Mouse (Mus musculus): ENCODE results near the gene Grn.
"Not testable (repeated sequence)": the region's sequence is repeated elsewhere in the genome, so short reads cannot be mapped to it uniquely, and the experiment has no call there.

Grn gene

GRCm38 (mm10) chr11:102401898-102402500, 28.1 kb upstream of the Grn start:
- peak; percentile 10 for DNase-seq

GRCm38 (mm10) chr11:102403657-102404056, 26.5 kb upstream of the Grn start:
- no peak for DNase-seq

DNA sequence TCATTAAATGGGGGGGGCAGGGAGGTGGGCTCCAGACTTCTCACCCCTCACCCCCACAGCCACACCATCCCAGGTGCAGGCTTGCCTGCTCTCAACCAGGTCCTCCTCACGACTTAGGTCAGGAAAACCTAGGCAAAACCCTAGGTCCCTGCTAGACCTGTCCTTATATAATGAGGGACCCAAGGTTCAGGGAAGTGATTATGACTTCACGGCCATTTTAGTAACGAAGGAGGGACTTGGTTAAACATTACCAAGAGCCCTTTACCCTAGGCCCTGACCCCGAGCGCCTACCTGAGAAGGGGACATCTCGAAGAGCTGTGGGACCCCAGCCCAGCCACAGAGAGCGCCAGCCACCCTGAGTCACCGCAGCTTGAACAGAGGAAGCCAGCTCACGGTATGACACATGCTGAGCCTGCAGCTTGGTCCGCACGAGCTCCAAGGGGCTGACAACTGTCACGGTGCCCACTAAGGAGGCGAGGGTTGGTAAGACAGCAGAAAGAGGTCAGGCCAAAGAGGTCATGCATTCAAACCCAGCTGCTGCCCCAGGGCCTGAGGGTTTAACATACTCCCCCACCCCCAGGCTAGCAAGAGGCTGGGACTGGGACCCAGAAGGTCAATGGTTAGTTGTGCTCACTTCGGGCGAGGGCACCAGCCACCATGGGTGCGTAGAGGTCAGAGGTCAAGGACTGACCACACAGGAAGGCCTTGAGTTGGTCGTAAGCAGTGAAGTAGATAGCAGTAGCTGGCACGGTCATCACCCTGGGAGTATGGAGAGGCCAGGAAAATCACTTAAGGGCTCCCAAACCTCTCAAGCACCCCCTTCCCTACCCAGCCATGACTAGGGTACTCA, 25.7 kb upstream of the Grn start:
- peak; percentile 20 for DNase-seq

- no peak for DNase-seq
These were observed 24.4 kb upstream of the Grn start for GRCm38 (mm10) chr11:102405544-102406285.

- DNase-seq: peak; percentile 28
These were observed 23.7 kb upstream of the Grn start for GRCm38 (mm10) chr11:102406401-102406800.

DNA sequence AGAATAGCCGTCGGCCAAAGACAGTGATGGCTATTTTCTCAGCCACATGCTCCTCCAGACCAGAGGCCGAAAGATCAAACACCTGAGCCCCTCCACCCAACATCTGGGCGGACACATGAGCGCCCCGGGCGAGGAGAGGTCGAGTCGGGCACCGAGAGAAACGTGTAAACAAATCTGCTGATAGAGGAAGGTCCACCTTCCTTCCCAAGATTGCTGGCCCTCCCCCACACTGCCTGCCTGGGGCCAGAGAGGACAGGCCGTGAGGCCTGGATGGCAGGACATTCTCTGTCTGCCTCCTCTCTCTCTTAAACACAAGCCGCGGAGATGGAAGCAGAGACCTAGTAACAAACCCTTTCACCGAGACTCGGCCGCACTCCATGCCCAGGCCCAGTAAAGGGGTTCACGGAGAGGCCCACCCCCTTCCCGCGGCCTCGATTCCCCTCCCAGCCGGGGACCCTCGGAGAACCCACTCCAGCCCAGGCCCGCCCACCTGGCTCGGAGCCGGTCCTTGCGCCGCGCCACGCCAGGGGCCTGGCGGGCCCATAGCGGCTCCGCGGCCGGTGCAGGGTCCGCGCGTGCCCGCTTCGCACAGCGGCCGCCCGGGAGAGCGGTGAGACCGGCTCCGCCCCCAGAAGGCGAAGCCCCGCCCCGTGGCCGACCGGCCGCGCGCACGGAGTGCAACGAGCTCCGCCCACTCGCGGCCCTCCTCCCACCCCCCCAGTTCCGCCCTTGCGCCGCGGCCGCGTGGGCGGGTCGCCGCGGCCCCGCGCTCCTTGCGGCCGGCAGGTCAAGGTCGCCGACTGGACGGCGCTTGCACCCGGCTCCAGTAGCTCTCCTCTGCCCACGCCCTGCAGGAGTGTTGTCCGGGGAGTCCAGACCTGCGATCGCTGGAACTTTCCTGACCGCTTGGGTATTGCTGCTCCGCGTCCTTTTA, 22.9 kb upstream of the Grn start:
- peak; percentile 97 for DNase-seq

DNA sequence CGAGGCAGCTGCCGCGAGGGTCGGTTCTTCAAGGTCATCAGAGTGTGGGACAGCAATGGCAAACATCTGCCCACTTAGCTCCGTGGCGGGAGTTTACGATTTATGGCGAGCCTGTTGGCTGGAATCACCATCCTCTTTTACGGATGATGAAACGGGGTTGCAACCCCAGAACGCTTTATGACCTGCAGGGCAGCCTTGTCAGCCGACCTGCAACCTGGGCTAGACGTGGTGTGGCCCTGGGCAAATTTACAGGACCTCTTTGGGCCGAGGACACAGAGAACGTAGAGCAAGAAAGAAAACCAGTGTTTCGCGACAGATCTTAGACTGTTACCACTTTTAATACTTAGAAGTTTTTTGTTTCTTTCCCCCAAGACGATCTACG, 22.3 kb upstream of the Grn start, which contains the start of gene Slc25a39:
Gene Slc25a39, minus strand, starts transcription at position 113 of the 382 bp plus-strand sequence.
- DNase-seq: no peak

- DNase-seq: peak; percentile 99
These were observed 21.7 kb upstream of the Grn start for GRCm38 (mm10) chr11:102408344-102408876.

- no peak for DNase-seq
These were observed 21.0 kb upstream of the Grn start for GRCm38 (mm10) chr11:102408888-102409794.

- DNase-seq: peak; percentile 32
These were observed 20.3 kb upstream of the Grn start for GRCm38 (mm10) chr11:102409795-102410330.

DNA sequence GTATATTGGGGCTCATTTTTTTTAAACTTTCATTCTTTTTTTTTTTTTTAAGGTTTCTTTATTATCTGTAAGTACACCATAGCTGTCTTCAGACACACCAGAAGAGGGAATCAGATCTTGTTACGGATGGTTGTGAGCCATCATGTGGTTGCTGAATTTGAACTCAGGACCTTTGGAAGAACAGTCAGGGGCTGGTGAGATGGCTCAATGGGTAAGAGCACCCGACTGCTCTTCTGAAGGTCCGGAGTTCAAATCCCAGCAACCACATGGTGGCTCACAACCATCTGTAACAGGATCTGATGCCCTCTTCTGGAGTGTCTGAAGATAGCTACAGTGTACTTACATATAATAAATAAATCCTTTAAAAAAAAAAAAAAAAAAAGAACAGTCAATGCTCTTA, 19.8 kb upstream of the Grn start:
- not testable (repeated sequence) for DNase-seq

DNA sequence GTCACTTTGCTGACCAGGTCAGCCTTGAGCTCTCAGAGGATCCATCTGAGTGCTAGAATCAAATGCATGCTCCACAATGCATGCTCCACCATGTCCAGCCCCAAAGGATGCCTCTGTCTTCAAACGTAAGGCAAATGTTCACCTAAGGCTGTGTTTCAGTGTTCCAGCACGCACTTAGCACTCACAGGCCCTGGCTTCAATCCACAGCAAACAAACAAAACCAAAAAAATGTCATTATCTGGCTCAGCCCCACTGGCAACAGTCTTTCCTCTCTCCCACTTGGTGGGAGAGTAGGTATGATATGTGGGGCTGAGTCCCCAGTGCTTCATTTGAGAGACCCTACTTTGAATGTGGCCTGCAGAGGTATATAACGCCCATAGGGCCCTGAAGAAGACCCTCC, 19.1 kb upstream of the Grn start:
- no peak for DNase-seq

DNA sequence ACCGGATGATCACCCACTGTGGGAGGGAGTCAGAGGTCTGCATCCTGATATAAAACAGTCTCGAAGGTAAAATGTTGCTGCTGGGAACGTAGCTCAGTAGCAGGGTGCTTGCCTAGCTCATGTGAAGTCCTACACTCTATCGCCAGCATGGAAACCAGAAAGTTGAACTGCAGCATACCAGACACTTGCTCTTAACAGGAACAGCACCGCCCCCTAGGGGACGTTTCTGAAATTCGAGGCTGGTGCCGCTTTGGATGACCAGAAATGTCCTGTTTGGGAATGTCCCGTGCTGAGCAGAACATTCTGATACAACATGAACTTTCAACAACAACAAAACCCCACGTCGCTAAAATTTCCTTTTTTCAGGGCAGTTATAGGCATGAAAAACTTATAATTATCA, 18.4 kb upstream of the Grn start:
- peak; percentile 97 for DNase-seq

DNA sequence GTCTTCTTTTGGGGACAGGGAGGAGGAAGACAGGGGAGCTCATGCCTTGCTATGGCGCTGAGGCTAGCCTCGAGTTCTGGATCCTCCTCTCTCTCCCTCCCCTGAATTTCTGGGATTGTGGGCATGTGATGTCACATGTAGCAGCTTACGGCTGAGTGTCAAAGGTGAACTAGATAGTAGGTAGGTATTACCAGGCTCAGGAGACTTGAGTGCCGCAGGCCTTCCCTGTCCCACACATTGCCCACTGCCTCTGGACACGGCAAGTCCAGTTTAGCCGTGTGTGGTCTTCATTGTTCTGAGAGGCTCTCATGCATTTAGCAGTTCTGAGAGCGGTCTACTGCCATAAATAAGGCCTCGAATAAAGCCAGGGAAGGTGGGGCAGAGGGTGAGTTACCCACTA, 17.1 kb upstream of the Grn start:
- DNase-seq: peak; percentile 2

GRCm38 (mm10) chr11:102415034-102415802, 14.9 kb upstream of the Grn start:
- DNase-seq: no peak

- no peak for DNase-seq
These were observed 13.0 kb upstream of the Grn start for GRCm38 (mm10) chr11:102417160-102417559.

GRCm38 (mm10) chr11:102418887-102419286, 11.2 kb upstream of the Grn start:
- DNase-seq: no peak

- DNase-seq: no peak
These were observed 8.6 kb upstream of the Grn start for GRCm38 (mm10) chr11:102421559-102421958.

DNA sequence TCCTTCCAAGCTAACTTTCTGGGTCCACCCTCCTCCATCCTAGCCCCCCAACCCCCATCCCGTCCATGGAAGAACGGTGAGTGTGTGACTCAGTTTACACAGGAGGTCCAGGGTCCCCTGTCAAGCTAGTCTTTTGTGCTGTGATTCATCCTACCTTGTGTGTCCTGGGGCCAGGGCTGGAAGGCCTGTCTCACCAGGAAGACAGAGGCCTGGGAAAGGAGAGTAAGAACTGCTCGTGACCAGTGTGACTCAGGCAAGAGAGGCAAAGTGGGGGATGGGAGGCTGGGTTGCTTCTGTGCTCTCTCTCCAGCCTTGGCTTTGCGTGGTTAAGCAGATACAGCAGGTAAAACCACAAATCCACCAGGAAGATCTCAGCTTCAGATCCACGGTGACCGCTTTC, 5.4 kb upstream of the Grn start:
- no peak for DNase-seq
